Mouse (Mus musculus) CH12.LX (cell line): Measurements from ENCODE around the gene Hoxd13. TPM values are rescaled to one million over a fixed set of nuclear protein-coding genes. Genes with fewer than 3 reads are reported as not detected.

Experiments
- DNase-seq: peaks from one replicate; pipeline ENCODE4 v3.0.0-alpha.2; 2013; ENCODE audit errors: extremely low read depth
- H3K27ac ChIP-seq: 2 replicates; pipeline ENCODE4 v1.5.1; 2012; ENCODE audit warnings: low read depth, mild to moderate bottlenecking, control low read depth, moderate library complexity; ENCODE audit not compliant: insufficient read depth
- H3K27me3 ChIP-seq: replicated peaks from 2 replicates; pipeline ENCODE3; 2012; ENCODE audit warnings: inconsistent platforms
- H3K36me3 ChIP-seq, 2 experiments: replicated peaks in 1 of 2; 2 replicates each; pipeline versions ENCODE3 to v1.6.1; 2012; ENCODE audit warnings: inconsistent platforms in 1 of 2, low read length in 1 of 2, mild to moderate bottlenecking in 1 of 2, mixed read lengths in 1 of 2, moderate library complexity in 1 of 2; ENCODE audit not compliant: control insufficient read depth in 1 of 2, insufficient read depth in 1 of 2
- H3K4me1 ChIP-seq, 2 experiments: 2 replicates each; pipeline ENCODE4 v1.6.1; 2012; ENCODE audit warnings: inconsistent platforms in 1 of 2, moderate library complexity in 1 of 2; ENCODE audit not compliant: insufficient read depth in 2 of 2, control insufficient read depth in 1 of 2
- H3K4me2 ChIP-seq: 2 replicates; pipeline ENCODE4 v1.6.1; 2012; ENCODE audit warnings: low read depth, mild to moderate bottlenecking, control low read depth; ENCODE audit not compliant: poor library complexity, insufficient read depth, severe bottlenecking
- H3K4me3 ChIP-seq, 3 experiments: fragments of 150-350 bp in 1 of 3; sonication (generic) in 1 of 3; replicated peaks in 1 of 3; 2 replicates each; pipeline versions ENCODE3 to v1.5.1; 2011 to 2012; ENCODE audit warnings: low read depth in 2 of 3, low read length in 2 of 3, mild to moderate bottlenecking in 2 of 3, moderate library complexity in 2 of 3, control low read depth in 1 of 3, improper control_type of control experiment in 1 of 3, inconsistent platforms in 1 of 3, mixed read lengths in 1 of 3; ENCODE audit not compliant: poor library complexity in 1 of 3
- H3K79me2 ChIP-seq: replicated peaks from 2 replicates; pipeline ENCODE4 v1.6.1; 2012; ENCODE audit warnings: mild to moderate bottlenecking, moderate library complexity; ENCODE audit not compliant: control insufficient read depth, poor library complexity, insufficient read depth, severe bottlenecking; ENCODE audit errors: extremely low read depth
- H3K9ac ChIP-seq: 2 replicates; pipeline ENCODE4 v1.6.1; 2012; ENCODE audit warnings: low read depth, mild to moderate bottlenecking, control low read depth, moderate library complexity; ENCODE audit not compliant: insufficient read depth
- H3K9me3 ChIP-seq: replicated peaks from 2 replicates; pipeline ENCODE3; 2012; ENCODE audit warnings: low read length, inconsistent platforms, mixed read lengths
- CHD2 ChIP-seq: IDR thresholded peaks from 2 replicates; pipeline ENCODE4 v1.6.1; 2011; ENCODE audit warnings: low read length, improper control_type of control experiment
- KAT2A ChIP-seq: IDR thresholded peaks from 2 replicates; pipeline ENCODE4 v1.6.1; 2012; ENCODE audit warnings: low read length, improper control_type of control experiment, inconsistent platforms; ENCODE audit not compliant: insufficient replicate concordance
- MAFK ChIP-seq: IDR thresholded peaks from 2 replicates; pipeline ENCODE4 v1.6.1; 2011; ENCODE audit warnings: low read length, improper control_type of control experiment; ENCODE audit not compliant: insufficient replicate concordance
- MXI1 ChIP-seq: IDR thresholded peaks from 2 replicates; pipeline ENCODE4 v1.6.1; 2011; ENCODE audit warnings: mild to moderate bottlenecking, low read depth, low read length, improper control_type of control experiment
- NRF1 ChIP-seq: IDR thresholded peaks from 2 replicates; pipeline ENCODE4 v1.6.1; 2014; ENCODE audit warnings: low read depth, mild to moderate bottlenecking, inconsistent platforms, low read length, improper control_type of control experiment, moderate library complexity
- PAX5 ChIP-seq: IDR thresholded peaks from 2 replicates; pipeline ENCODE4 v1.6.1; 2012; ENCODE audit warnings: low read length, inconsistent platforms, mixed read lengths
- POLR2A ChIP-seq: IDR thresholded peaks from 2 replicates; pipeline ENCODE4 v1.6.1; 2011; ENCODE audit warnings: low read depth, mild to moderate bottlenecking, improper control_type of control experiment, low read length
- POLR2AphosphoS2 ChIP-seq: IDR thresholded peaks from 2 replicates; pipeline ENCODE4 v1.6.1; 2011; ENCODE audit warnings: low read depth, low read length, improper control_type of control experiment
- SIN3A ChIP-seq: IDR thresholded peaks from 2 replicates; pipeline ENCODE4 v1.6.1; 2012; ENCODE audit warnings: low read length, improper control_type of control experiment, inconsistent platforms
- ZC3H11A ChIP-seq: IDR thresholded peaks from 2 replicates; pipeline ENCODE4 v1.6.1; 2012; ENCODE audit warnings: low read depth, mild to moderate bottlenecking, inconsistent platforms, low read length, improper control_type of control experiment
- ZMIZ1 ChIP-seq: IDR thresholded peaks from 2 replicates; pipeline ENCODE4 v1.6.1; 2012; ENCODE audit warnings: low read depth, mild to moderate bottlenecking, inconsistent platforms, low read length, improper control_type of control experiment
- dilution Hi-C: fragments of 300-500 bp; cut with MboI; formaldehyde crosslinking; loops from 2 replicates; pipeline ENCODE4 v1.14.3; 2020; ENCODE audit warnings: low sequenced_read_pairs; ENCODE audit not compliant: extremely low pct_unique_long_range_greater_than_20kb, extremely low pct_ligation_motif_present
- in situ Hi-C: fragments of 300-500 bp; cut with MboI; formaldehyde crosslinking; loops from 3 replicates; pipeline ENCODE4 v1.14.3; 2019; ENCODE audit warnings: low sequenced_read_pairs, low pct_ligation_motif_present, low pct_unique_long_range_greater_than_20kb, mixed read lengths
- polyA plus RNA-seq: library from polyadenylated mRNA; unstranded; fragments of >175 nt; gene quantifications from 2 replicates; pipeline ENCODE4 v1.2.1, GENCODE M21; 2012; ENCODE audit warnings: low read depth; ENCODE audit not compliant: insufficient read length
- total RNA-seq, 2 experiments: library from RNA; depleted of rRNA; stranded (reverse); fragments of 300-350 nt in 1 of 2; fragments of >200 nt in 1 of 2; gene quantifications; 2 replicates each; pipeline ENCODE4 v1.2.3; 2012 to 2014

Gene Hoxd13
- total and polyA plus RNA-seq, 3 experiments = not detected

DNA sequence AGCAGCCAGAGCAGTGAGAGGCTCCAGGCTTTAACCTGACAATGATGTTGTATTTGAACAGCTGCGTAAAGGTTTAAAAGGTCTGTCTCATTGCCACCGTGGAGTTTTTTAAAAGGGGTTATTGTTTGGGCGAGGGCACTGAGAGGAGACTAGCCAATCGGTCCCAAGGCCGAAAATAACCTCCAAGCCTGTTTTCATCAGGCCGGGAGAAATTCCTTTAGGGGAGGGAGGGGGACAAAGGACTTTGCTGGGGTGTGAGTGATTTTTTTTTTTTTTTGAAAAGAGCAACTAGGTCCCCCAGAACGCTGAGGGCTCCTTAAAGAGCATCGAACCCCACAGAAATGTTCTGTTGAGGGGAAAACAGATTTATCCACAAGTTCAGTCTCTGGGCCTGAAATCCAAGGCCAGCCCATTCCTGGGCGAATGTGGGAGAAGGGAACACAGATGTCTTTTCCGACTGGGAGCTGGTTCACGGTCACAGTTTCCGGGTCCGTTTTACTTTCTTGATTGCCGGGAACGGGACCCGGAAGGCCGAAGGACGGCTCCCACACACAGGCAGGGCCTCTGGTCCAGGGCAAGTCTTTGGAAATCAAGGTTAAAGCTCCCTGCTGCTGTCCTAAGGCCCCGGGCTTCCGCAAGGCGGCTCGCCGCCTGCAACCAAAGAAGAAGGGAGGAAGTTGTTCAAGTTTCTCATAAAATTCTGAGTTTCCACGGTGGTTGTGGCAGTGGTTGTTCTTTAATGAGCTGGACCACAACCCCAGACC is 21.6 kb downstream of the Hoxd13 start:
- Histone ChIP-seq H3K9ac (no peak overlapping the region), H3K4me3 (no peak overlapping the region), H3K79me2 (no peaks in the 10 kb centered on the region), H3K4me2 (no peak overlapping the region), H3K9me3 (peaks cover 15% of the 10 kb centered on the region), H3K27ac (no peak overlapping the region), H3K4me1 (no peaks in the 10 kb centered on the region), H3K36me3 (no peaks in the 10 kb centered on the region), H3K27me3 (no peaks in the 10 kb centered on the region)
- no peak for DNase-seq
- in situ Hi-C loops (loop anchor here (10.0 to 25.0 kb wide), 2 partner anchors 455 to 623 kb away; no protein-coding TSS in a partner anchor), dilution Hi-C loops (no loop called here)
- TF ChIP-seq ZMIZ1 (no peak), POLR2A (no peak), POLR2AphosphoS2 (no peak), SIN3A (no peak)

- DNase-seq = no peak
- dilution Hi-C loops = no loop called here
- Histone ChIP-seq H3K4me2 (no peak overlapping the region), H3K4me1 (no peaks in the 10 kb centered on the region), H3K36me3 (no peaks in the 10 kb centered on the region), H3K4me3 (no peak overlapping the region), H3K27ac (no peak overlapping the region), H3K9ac (no peak overlapping the region), H3K79me2 (no peaks in the 10 kb centered on the region), H3K9me3 (peaks cover 15% of the 10 kb centered on the region), H3K27me3 (no peaks in the 10 kb centered on the region)
- in situ Hi-C loops = loop anchor here (10.0 to 25.0 kb wide), 2 partner anchors 454 to 622 kb away; no protein-coding TSS in a partner anchor
- no peak for TF ChIP-seq MAFK
- TF ChIP-seq MXI1 = no peak
- no peak for TF ChIP-seq NRF1
- no peak for TF ChIP-seq CHD2
- no peak for TF ChIP-seq PAX5
- TF ChIP-seq KAT2A = no peak
- TF ChIP-seq POLR2AphosphoS2 = no peak
- TF ChIP-seq POLR2A = no peak
- no peak for TF ChIP-seq ZC3H11A
Measured at GRCm38 (mm10) chr2:74690338-74690716, 22.2 kb downstream of the Hoxd13 start.
